Mouse (Mus musculus) layer of hippocampus, adult 6 months (tissue): ENCODE results near the gene Gm3636. TPM values are rescaled to one million over a fixed set of nuclear protein-coding genes. Genes with fewer than 3 reads are reported as not detected.

ENCODE experiments used
- long read RNA-seq, 2 experiments: library from polyadenylated mRNA; unstranded; transcript quantifications; one replicate each; pipeline ENCODE4 v2.0.0; 2019 to 2020
- polyA plus RNA-seq: library from polyadenylated mRNA; unstranded; fragments of <200 nt; fragmentation: Nextera tagmentation; gene quantifications from 2 replicates; pipeline ENCODE4 v1.2.3, GENCODE M21; 2021

Gm3636 gene
- polyA plus RNA-seq: 1.8 and 2.0 TPM in 2 replicates
- long read RNA-seq, experiment 1, partial matches to known transcripts: 1 of 3 reads
- long read RNA-seq, experiment 1, other reads (novel, unspliced or antisense): 2 of 3 reads
- long read RNA-seq, experiment 2, partial matches to known transcripts: 1 of 26 reads
- long read RNA-seq, experiment 2, other reads (novel, unspliced or antisense): 25 of 26 reads

GRCm38 (mm10) chr14:6742232-6742631 lies at the start of gene Gm3636:
Gene Gm3636, minus strand, starts transcription at chr14:6742332.

GRCm38 (mm10) chr14:6774311-6774710 lies 32.2 kb upstream of the Gm3636 start, which contains the start of gene Gm8362:
Gene Gm8362, minus strand, starts transcription at chr14:6774411.

DNA sequence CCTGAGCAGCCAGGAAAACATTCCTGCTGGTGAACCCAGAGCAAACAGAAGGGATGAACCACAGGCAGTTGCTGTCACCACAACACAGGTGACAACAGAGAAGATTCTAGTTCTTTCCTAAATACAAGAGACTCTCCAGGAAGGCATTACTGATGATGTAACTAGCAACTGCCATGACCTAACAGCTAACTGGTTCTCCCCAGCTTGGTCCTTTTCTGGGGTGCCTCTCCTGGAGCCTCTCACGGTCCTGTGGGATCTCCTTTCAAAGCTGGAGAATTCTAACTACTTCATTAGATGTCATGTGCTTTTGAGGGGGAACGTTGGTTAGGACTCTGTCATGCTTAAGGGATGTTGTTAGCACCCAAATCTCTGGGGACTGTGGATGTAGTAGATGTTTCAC lies 22.0 kb downstream of the Gm3636 start, which contains the start of gene Gm8050:
Gene Gm8050 (minus strand): TSS at position 101 of the 400 bp plus-strand sequence.

Other genes starting within 250 kb of the Gm3636 start
- gene Gm8356, start 205.0 kb downstream of the Gm3636 start, polyA plus RNA-seq: not detected in 2 replicates
- gene Gm3629, start 151.7 kb downstream of the Gm3636 start, polyA plus RNA-seq: not detected in 2 replicates
- gene Gm3460, start 119.9 kb downstream of the Gm3636 start, polyA plus RNA-seq: not detected in 2 replicates
- gene Gm10251, start 58.2 kb downstream of the Gm3636 start, polyA plus RNA-seq: not detected in 2 replicates
- gene Gm8050, start 22.1 kb downstream of the Gm3636 start, polyA plus RNA-seq: not detected in 2 replicates
- not detected in 2 replicates for gene Gm8362, start 32.1 kb upstream of the Gm3636 start, polyA plus RNA-seq
- gene Gm3642, start 98.0 kb upstream of the Gm3636 start, polyA plus RNA-seq: not detected in 2 replicates
- gene Gm3667, start 147.6 kb upstream of the Gm3636 start, polyA plus RNA-seq: 2.6 TPM in 2 replicates
- not detected in 2 replicates for gene Gm6356, start 231.5 kb upstream of the Gm3636 start, polyA plus RNA-seq